Mouse (Mus musculus) thymus, postnatal 0 days (tissue): ENCODE results near the gene Pcbp2. TPM values are rescaled to one million over a fixed set of nuclear protein-coding genes. Genes with fewer than 3 reads are reported as not detected.

Source experiments
- DNase-seq: peaks from one replicate; pipeline ENCODE4 v3.0.0-alpha.2; 2015; ENCODE audit warnings: low spot score
- polyA plus RNA-seq: library from polyadenylated mRNA; unstranded; fragments of >200 nt; fragmentation: Nextera tagmentation; extraction: Ambion mirVana; gene quantifications from 2 replicates; pipeline ENCODE4 v1.2.1, GENCODE M21; 2015

The Pcbp2 gene
- polyA plus RNA-seq, 1 experiment from 2014 or later, result 263 TPM

DNA sequence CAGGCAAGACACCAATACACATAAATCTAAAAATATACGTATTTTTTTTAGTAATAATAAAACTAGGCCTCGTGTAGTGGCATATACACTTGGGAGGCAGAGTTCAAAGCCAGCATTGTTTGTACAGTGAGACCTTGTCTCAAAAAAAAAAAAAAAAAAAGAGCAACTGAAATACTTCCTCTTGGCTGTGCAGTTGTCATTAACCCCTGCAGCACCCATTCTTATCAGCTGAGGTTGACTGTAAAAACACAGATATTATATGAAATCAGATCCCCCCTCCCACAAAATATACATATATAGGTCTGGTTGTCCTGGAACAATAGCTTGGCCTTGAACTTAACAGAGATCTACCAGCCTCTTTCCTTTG is 36.1 kb downstream of the Pcbp2 start:
- DNase-seq, result no peak

DNA sequence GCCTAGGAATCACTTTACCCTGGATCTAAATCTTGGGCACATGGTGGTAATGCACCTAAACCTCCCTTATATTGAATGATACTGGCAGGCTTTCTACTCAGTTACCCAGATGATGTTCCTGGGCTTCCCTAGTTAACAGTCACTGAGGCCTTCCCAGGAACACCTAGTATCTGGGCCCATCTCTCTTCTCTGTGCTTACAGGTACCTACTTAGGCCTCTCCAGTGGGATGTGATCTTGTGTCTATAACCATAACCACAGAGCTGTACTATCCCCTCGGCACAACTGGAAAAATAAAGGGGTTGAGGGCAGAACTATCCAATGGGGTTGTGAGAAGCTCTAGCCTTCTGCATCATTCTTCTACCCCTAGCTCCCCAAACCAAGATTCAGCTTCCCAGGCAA is 36.5 kb downstream of the Pcbp2 start:
- no peak for DNase-seq

DNA sequence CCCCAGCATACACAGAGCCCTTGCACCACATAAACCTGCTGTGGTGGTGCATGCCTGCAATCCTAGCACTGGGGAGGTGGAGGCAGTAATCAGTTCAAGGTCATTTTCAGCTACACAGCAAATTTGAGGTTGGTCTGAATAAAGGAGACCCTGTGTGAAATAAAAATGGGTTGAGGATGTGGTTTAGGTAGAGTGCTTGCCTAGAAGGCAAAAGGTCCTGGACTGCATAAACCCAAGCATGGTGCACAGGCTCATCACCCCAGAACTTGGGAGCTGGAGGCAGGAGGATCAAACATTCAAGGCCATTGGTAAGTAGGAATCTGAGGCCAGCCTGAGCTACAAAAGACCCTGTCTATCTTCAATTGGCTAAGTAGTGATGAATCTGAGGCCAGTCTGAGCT is 37.2 kb downstream of the Pcbp2 start:
- DNase-seq, result no peak

DNA sequence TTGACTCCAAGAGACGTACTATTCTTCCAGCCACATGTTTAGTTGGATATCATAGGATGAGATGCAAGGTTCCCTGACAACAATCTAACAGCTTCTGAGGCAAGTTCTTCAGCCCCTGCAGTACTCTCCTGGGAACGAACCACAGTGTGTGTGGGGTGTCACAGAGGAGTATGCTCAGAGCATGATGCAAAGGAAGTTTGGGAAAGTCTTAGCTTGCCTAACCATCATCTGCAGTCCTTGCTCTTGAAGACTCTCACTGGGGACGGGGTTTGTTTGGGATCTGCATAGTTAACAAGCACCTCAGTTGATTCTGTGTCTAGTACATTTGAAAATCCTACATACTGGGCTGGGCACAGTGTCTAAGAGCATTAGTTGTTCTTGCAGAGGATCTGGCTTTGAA is 38.0 kb downstream of the Pcbp2 start:
- no peak for DNase-seq

DNA sequence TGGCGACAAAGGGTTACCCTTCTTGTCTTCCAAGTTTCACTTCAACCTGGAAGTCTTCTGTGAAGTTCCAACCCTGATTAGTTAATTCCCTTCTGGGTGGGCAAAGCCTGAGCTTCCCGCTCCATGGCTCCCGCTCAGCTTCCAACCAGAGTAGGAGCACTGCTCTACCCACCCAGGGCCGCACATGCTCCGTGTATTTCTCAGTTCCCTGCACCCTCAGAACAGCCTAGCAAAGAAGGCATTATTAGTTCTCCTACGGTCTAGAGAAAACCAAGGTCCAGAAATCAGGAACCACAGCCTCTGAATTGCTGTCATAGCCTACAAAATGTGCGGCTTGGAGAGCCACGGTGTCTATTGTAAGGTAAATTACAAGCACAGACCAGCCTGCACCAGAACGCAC is 39.8 kb downstream of the Pcbp2 start:
- no peak for DNase-seq

DNA sequence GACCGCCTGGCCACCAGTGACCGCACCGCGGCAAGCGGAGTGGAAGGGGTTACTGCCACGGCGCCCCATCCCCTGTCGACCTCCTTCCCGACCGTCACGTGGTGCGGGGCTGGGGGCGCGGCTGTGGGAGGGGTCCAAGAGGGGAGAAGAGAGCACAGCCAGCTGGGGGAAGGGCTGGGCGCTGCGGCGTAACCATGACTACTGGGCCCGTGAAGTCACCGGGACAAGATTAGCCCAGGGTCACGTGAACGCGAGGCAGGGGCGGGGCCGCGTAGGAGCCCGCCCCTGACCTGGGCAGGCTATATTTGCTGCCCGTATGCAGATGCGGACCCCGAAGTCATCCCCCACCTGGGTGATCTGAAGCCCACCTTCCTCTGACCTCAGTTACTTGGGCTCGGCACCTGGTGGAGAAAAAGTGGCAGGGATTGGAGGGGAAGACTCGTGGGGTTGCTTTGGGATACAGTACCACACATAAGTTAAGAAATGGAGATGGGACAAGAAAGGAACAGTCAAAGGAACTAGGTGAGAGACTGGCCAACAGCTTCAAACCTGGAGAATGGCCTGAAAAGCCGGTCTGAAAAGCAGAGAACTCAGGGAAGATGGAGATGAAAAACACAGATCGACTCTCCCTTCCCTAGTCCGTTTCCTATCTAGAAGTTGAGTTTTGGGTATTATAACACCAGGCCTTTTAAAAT is 40.4 kb downstream of the Pcbp2 start:
- peak; percentile 81 for DNase-seq

DNA sequence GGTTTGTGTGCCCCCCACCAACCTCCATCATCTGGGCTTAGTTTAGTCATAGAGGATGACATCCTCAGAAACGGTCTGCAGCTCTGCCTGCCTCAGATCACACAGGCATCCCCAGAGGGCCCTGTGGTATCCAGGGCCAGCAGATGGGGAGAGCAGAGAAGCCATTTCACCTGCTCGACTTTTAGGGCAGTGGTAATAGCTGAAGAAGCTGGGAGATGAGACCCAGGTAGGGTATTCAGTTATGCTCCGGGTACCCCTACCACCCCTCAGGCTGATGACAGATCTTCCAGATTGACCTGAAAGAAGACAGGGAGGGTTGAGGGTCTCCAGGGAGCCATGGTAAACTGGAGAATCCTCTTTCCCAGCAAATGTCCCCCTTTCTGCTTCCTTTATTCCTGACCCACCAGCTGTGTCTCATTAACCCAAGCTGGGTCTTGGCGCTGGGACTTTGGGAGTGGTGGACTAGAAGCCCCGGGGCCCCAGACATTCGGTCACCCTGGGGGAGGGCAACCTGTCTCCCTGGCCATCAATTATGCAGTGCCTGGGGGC is 41.0 kb downstream of the Pcbp2 start:
- DNase-seq, result no peak

DNA sequence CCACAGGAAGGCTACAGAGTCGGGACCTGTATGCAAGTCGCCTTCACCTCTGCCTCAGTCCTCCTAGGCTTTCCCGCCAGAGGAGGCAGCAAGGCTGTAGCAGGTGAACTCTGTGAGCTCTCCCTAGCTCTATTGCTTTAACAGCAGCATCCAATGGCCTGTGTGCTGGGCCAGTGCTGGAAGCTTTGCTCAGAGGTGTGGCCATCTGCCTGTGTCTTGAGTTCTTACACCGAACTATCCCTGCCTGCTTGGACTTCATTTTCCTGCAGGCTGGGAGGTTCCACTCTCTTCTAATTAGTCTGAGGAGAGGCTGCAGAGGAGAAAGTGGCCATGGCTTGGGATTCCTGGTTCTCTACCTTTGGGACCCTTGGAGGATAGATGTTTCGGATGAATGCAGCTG is 41.7 kb downstream of the Pcbp2 start:
- no peak for DNase-seq

DNA sequence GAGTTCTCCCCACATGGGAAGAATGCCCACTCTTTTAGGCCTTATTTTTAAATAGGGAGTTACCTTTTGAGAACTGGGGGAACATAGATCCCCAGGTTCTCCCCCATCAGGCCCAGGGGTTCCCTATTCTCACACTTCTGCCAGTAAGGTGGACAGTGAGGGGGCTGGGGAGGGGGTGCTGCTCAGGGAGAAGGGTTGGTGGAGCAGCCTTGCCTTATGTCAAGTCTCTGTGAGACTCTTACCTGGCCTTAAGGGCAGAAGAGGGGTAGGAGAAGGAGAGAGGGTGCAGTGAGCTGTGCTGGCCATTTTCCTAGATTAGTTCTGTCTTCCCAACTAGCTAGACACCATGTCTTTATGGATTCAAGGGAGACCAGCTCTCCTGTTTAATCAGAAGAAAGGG is 42.1 kb downstream of the Pcbp2 start:
- DNase-seq, result no peak

DNA sequence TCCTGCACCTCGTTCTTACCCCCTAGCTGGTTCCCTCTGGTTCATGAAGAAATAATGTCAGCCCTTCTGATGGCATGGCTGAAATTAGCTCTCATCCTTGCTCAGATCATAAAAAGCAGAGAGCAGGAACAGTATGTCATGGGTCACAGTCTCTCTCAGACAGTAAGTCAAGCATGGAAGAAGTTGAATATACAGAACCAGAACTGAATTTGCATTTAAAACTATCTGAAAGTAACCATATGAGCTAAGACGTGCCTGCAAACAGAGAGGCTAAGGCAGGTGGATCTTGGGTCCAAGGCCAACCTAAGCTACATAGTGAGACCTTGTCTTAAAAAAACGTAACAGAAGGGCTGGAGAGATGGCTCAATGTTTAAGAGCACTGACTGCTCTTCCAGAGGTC is 42.7 kb downstream of the Pcbp2 start:
- no peak for DNase-seq

DNA sequence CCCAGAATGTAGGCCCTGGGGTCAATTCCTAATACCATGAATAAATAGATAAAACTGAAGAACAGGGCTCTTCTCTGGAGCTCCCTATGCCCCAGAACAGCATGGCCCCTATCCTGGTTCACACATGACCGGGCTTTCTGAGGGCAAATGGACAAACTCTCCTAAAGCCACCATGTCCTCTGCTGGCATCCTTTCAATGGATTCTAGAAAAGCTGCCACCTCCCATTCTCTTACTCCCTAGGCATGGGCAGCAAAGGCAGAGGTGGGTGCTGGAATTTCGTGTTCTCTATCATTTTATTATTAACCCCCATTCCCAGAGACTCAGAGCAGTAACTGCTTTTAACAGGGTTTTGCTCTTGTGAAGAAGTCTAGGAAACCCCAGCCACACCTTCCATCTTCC is 44.9 kb downstream of the Pcbp2 start:
- DNase-seq, result no peak

DNA sequence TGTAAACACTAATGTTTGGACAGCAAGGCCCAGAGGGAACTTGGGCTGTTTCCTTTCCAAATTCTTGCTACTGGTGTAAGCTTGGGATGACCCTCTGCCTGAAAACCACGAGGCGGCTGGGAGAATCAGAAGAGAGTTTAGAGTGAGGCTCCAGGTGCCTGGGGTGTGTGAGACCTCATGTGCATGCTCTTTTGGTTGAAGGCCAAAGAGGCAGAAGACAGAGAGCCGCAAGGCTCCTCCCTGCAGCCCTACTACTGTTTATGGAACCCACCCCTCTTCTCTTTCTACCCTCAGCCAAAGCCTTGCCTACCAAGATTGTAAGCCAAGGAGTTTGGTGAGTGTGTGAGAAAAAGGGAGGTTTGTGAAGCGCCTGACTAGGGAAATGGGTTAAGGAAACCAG is 45.5 kb downstream of the Pcbp2 start:
- DNase-seq, result no peak

DNA sequence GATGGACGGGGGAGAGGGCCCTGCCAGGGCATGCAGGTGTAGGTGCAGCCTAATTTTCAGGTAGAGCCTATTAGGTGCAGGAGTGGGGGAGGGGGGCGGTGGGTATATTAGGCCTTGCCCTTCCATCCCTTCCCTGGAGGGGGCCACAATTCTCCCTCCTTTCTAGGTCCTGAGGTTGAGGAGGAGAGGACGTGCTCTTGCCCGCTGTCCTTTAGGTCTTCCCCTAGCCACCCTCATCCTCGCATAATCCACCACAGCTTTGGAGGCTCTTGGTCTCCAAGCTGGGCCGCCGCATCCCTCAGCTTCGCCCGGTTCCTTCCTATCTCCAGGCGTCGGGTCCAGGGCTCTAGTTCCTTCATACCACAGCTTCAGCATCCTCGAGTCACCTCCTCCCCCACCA is 46.0 kb downstream of the Pcbp2 start:
- DNase-seq, result no peak

DNA sequence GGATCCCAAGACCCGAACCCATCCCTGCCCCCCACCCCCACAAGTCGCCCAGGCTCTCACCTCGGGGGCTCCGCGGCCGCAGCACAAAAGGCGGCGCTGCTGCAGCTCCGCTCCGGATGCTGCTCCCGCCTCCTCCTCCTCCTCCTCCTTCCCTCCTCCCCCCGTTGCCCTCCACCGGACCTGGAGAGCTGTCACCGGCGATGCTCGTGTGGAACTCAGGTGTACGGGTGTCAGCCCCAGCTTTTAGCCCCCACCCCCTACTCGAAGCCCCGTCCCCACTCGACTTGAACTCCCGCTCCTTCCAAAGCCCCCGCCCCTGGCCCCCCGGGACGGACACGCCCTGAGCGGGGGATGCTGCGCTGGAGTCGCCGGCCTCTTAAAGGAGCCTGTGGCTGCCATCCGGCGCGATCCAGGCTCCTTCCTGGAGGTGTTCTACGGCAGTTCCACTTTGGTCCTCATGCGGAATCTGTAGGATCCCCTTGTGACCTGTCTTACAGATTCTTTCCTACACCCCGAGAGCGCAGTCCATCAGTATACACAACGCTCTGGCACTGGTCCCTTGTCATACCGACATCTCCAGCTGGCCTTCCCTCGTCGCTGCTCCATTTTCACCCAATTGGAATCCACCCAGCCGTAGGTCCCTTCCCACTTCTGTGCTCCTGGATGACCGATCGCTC is 46.5 kb downstream of the Pcbp2 start, which contains the start of gene Map3k12:
Map3k12 (minus strand) TSS at position 337 of the 677 bp plus-strand sequence.
- peak; percentile 62 for DNase-seq

DNA sequence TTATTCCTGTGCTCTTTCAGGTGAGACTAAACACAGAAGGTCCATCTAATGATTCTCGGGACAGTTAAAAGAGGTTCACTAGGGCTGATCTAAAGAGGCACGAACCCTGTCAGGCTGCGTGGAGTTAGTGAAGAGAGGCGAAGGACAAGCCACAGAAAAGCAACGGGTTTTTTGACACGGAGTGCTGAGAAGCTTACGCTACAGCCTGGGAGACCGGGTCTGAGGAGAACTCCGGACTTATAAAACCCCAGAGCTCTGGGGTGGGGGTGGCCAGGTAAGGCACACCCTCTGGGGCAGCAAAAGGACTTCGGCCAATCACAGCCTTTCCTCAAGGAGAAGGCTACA is 47.3 kb downstream of the Pcbp2 start:
- DNase-seq, result no peak

DNA sequence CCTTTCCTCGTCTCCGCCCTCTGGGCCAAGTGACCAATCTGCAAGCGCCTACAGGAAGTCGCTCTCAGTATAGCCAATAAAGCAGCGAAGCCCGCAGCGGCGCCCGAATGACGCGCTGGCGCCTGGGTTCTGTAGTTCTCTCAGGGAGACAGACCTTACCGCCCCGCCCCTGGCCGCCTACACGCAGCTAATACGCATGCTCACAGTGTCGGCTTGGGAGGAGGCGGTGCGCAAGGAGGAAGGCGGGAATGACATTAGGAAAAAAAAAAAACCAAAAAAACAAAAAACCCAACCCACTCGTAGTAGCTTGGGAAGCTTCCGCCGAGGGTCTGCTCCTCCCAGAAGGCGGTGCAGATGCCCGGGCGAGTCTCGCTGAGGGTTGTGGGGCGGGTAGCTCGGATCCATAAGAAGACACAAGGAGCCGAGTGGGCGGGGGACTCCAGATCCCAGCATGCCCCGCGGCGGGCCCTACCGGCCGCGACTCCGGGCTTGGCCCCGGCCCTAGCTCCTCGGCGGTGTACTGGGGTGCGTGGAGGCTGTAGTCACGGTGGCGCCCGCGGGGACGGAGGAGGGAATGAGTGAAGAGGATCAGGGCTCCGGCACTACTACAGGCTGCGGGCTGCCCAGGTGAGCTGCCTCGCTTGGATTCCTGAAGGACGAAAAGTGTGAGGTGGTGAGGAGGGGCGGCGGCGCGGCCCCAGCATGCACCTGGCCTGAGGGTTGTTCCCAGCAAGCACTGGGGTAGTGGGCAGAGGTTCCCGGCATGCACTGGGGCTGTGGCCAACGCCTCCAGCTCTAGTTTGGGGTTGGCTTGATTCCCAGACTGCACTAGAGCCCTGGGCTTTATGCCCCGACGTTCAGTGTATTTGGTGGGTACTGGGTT is 47.9 kb downstream of the Pcbp2 start, which contains the start of gene Tarbp2:
Tarbp2 (plus strand) TSS at position 217 of the 883 bp plus-strand sequence.
- DNase-seq, result peak; percentile 99

DNA sequence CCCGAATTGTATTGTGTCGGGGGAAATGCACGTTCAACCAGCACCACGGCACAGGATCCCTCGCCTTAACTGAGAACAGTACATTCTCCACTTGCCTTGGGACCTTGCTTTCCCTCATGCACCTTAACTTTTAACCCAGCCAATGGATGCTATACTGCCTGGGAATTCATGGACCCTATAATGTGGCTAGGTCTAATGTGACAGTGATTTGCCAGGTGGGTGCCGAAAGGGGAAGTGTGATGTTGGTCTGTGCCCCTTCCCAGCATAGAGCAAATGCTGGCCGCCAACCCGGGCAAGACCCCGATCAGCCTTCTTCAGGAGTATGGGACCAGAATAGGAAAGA is 48.5 kb downstream of the Pcbp2 start:
- no peak for DNase-seq

DNA sequence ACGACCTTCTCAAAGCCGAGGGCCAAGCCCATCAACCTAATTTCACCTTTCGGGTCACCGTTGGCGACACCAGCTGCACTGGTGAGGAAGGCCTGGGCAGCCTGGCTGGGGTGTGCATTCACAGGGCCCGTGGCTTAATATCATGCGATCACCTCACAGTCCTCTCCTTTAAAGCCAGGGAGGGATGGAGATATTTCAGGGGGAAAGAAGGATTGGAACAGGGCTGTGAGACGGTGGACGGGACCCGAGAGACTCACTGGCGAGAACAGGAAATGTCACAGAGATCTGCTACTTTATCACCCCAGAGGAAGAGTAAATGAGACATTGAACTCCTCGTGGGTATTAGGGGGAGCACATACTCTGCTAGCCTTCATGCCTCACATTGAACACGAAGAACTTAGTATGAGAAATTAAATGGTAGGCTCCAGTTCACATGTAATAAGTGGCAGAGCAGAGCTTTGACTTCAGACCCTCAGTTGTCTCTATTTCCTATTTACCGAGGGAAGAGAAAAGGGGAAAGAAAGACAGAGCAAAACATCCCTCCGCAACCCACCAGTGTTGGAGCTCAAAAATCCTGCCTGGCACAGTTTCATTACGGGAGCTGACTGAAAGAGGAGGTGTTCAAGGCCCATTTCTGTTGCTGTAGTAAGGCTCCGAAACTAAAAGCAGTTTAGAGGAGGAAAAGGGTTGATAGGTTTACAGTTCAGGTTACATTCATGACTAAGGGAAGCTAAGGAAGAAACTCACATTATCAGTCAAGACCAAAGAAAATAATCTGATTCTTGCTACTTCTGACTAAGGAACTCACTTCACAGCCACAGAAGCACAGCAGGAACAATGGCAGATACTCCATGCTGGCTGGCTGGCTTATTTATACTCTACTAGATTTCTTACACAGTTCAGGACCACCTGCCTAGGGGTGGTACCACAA is 49.1 kb downstream of the Pcbp2 start:
- DNase-seq, result peak; percentile 14

DNA sequence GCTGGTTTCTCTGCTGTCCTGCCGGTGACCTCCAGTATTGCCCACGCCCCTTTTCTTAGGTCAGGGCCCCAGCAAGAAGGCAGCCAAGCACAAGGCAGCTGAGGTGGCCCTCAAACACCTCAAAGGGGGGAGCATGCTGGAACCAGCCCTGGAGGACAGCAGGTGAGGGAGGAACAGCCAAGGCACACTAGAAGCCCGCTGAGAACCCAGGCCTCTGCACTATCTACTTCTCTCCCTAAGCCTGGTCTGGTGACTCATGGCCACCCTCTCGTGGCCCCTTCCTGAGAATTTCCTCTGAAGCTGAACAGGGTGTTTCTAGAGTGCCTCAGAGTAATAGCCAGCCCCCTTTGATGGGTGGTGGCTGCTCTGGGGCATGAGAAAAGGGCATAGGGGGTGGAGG is 50.1 kb downstream of the Pcbp2 start:
- DNase-seq, result no peak

DNA sequence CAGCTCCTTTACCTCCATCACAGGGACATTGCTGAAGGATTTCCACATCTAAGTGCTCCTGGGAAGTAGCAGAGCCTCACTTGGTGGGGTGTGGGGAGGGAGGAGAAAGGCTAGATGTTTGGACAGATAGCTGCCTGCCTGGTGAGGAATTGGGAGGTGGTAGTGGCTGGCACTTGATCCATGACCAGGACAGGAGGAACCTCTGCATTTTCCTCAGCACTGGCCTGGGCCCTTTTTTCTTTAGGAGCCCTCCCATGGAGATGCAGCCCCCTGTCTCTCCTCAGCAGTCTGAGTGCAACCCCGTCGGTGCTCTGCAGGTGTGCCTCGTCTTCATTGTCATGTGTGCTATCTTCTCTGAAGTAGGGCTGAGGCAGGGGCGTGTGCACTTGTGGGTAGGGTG is 51.1 kb downstream of the Pcbp2 start:
- DNase-seq, result no peak

DNA sequence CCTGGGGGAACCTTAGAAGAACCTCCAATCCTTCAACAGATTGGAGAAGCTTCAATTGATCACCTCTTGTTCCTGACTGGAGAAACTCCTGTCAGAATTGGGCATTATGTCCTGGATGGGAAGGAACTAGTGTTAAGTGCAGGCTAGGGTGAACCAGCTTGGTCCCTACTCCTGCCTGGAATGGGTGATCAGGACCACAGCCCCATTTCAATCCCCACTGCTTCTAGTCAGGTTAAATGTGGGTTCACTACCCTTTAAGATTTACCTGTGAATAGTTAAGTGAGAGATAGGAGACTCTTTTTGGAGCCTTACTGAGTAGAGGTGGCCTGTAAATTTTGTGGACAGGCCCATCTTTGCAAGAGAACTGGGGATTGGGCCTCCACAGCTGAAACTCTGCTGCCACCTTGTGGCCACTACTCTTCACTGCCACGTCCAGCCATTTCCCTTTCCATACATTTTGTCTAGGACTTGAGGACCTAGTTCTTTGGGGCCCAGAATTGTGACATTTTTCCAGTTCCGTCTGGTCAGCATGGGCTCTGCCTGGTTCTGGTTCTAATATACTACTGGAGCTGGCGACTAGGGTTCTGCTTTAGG is 54.6 kb downstream of the Pcbp2 start, which contains the start of gene Npff:
Npff (minus strand) TSS at position 51 of the 594 bp plus-strand sequence.
- DNase-seq, result peak; percentile 79
